Mouse (Mus musculus) thymus, adult 18-20 months (tissue): Measurements from ENCODE around the gene Prss27.

ENCODE experiments used
- DNase-seq, 2 experiments: peaks; one replicate each; pipeline ENCODE4 v3.0.0; 2022; ENCODE audit warnings: mixed read lengths in 2 of 2

Gene Prss27

GRCm38 (mm10) chr17:24037844-24038243, at the start of gene Prss27:
Prss27 (plus strand) TSS chr17:24038144.
- DNase-seq = no peak

- DNase-seq = no peak
Measured at GRCm38 (mm10) chr17:23989802-23990201, 48.1 kb upstream of the Prss27 start.

- DNase-seq = no peak
Measured at GRCm38 (mm10) chr17:23992789-23993553, 45.0 kb upstream of the Prss27 start.

GRCm38 (mm10) chr17:23993559-23994428, 44.1 kb upstream of the Prss27 start:
- DNase-seq = peak; percentile 78 to 86

GRCm38 (mm10) chr17:23994667-23995066, 43.3 kb upstream of the Prss27 start:
- DNase-seq = no peak

DNA sequence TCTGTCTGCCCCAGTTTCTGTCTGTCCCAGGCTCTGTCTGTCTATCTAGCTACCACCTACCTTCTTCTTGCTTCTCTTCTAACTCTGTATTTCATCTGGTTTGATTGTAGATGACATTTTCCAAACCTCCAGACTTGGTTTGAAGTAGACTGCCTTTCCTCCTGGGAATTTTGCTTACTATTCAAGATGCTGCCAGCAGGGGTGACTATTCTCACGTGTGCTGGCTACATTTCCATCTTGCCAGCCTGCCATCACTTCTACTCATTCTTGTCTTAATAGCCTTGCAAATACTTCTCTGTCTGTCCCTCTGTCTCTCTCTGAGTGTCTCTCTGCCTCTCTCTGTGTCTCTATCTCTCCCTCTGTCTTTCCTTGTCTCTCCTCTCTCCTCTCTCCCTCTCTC, 42.5 kb upstream of the Prss27 start:
- DNase-seq = no peak

GRCm38 (mm10) chr17:23997901-23998300, 40.0 kb upstream of the Prss27 start, which contains the start of gene Prss22:
Prss22 (minus strand) TSS chr17:23998100.
- DNase-seq = no peak

DNA sequence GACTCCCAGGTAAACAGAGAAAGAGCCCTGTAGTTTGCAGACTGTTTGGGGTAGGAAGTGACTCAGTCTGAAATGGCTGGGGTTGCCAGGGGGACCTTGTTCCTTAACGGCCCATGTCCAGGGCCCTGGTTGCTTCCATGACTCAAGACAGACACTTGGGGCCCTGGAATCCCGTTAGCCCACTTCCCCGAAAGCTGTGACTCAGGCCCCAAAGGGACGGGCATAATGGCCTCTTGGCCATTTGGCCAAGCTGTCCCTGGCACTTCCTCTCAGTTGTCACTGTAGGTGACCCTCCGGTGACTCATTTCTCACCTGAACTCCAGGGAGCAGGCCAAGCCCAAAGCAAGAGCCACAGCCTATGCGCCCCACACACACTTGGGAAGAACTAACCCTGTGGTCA, 39.6 kb upstream of the Prss27 start:
- DNase-seq = no peak

- DNase-seq = no peak
Measured at GRCm38 (mm10) chr17:24000404-24000803, 37.5 kb upstream of the Prss27 start.

DNA sequence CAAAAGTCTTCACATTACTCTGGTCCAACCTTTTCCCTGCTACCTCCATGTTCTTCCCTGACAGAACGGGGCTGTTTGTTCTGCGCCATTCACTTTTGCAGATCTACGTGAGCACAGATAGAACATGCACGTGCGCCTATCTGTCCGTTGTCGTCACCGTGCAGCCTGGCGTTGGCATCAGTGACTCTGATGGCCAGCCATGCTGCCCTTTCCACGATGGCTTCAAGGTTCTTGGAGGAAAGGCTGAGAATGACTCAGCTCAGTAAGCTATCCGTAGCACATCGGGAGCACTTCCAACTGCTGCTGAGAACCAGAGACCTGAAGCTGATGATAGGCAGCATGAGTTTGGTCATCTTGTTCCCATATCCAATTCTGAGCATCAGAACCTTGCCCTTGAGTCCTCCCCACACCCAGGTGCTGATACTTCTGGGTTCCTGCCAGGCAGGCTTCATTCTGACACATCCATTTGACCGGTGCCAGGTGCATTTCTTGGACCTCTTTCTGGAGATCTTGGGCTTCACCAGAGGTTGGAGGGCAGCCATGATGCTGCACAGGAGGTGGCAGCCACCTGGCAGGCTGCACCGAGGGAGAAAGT, 33.8 kb upstream of the Prss27 start:
- DNase-seq = no peak

DNA sequence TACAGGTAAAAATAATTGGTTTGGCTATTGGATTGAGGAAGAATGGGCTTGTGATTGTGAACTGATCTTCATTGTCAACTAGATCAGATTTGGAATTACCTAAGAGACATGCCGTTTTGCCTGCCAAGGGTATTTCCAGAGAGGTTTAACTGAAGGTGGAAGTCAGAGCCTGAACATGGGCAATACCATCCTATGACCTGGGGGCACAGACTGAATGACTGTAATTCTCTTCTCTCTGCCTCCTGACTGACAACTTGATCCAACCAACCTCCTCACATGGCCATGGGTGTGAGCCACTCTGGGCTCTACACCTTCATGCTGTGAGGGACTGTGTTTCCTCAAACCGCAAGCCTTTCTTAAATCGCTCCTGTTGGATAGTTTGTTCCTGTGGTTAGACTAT, 32.9 kb upstream of the Prss27 start:
- DNase-seq = no peak

GRCm38 (mm10) chr17:24006930-24007329, 31.0 kb upstream of the Prss27 start:
- DNase-seq = no peak

- no peak for DNase-seq
Measured at GRCm38 (mm10) chr17:24007391-24007790, 30.6 kb upstream of the Prss27 start.

DNA sequence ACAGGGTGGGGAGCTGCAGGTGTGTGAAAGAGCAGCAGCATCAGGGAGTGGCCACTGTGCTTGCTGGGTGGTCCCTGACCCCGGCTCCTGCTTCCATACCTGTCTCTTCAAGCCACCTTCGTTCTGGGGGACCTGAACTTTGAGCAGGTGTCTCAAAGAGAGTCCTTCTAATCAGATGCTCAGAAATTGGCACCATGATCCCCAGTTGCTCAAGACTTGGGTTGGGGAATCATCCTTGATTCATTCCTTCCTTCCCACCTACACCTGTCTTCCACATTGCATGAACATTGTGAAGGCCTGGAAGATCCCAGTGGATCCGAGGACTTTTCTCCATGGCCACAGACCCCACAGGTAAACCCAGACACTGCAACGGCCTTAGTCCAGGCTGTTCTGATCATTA, 29.8 kb upstream of the Prss27 start:
- no peak for DNase-seq

- DNase-seq = no peak
Measured at GRCm38 (mm10) chr17:24009617-24010016, 28.3 kb upstream of the Prss27 start.

DNA sequence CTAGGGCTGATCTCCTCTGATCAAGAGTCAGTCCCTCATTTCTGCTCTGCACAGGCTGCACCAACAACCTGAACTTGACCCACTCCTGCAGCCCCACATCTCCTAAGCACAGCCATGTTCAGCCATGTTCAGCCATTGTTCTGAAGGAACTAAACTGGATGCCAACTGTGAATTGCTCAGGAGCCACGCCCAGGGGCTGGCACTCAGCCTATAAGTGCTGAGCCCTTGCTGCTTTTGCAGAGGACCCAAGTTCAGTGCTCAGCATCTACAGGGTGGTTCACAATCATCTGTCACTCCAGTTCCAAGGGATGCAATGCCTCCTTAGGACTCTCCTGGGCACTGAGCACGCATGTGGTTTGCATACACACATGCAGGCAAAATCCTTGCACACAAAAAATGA, 25.0 kb upstream of the Prss27 start:
- DNase-seq = no peak

- DNase-seq = no peak
Measured at GRCm38 (mm10) chr17:24014433-24014965, 23.4 kb upstream of the Prss27 start.

GRCm38 (mm10) chr17:24015727-24016126, 22.2 kb upstream of the Prss27 start:
- DNase-seq = no peak

GRCm38 (mm10) chr17:24020696-24021095, 17.2 kb upstream of the Prss27 start:
- no peak for DNase-seq

DNA sequence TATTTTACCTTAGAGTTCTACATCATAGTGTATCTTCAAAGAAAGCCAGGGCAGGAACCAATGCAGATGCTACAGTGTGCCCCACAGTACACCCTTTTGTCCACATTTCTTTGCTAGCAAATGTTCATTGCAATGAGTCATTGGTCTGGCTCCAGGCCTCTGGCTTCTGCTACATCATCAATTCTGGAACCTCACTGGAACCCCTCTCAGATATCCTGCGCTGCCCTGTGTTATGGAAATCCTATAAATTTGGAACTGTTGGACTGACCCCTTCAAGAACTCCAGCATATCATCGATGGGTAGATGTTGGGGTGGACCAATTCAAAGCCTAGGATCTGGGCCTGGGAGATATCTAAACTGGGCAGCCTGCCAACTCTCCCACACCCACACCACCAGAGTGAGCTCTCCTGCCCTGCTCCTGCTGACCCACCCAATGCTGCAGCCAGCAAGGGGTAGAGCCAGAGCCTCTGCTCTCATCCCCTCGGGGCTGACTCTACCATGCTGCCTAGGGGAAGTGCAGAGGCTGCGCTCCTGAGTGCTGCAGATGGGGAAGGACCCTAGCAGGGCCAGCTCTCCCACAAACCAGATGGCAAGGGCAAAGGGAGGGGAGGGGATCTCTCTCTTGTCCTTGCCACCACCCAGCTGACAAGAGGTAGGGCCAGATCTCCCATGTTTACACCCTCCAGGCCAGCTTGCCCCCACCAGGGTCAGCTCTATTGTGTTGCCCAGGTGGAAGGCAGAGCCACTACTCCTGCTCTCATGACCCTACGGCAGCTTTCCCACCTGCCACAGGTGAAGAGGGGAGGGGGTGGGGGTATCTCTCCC, 16.4 kb upstream of the Prss27 start:
- no peak for DNase-seq

DNA sequence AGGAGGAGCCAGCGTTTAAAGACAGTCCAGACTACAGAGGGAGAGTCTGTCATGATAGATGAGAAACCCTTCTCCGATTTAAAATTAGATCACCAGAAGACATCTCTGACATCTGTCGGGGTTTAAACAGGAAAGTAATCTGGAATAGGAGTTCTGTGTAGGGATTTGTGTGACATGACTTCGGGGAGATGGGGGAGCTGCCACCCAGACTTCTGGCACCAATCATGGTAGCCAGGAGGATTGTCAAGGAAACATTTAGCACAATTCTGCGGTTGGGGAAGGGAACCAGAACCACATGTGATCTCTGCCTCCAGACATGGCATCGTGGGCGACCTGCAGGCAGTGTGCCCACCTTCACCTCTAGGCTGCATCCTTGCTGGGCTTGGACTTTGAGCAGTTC, 8.5 kb upstream of the Prss27 start:
- DNase-seq = no peak

- no peak for DNase-seq
Measured at GRCm38 (mm10) chr17:24030551-24030950, 7.4 kb upstream of the Prss27 start.
